ENCODE assay signal across 8 mouse cellular contexts in the genomic region with DNA sequence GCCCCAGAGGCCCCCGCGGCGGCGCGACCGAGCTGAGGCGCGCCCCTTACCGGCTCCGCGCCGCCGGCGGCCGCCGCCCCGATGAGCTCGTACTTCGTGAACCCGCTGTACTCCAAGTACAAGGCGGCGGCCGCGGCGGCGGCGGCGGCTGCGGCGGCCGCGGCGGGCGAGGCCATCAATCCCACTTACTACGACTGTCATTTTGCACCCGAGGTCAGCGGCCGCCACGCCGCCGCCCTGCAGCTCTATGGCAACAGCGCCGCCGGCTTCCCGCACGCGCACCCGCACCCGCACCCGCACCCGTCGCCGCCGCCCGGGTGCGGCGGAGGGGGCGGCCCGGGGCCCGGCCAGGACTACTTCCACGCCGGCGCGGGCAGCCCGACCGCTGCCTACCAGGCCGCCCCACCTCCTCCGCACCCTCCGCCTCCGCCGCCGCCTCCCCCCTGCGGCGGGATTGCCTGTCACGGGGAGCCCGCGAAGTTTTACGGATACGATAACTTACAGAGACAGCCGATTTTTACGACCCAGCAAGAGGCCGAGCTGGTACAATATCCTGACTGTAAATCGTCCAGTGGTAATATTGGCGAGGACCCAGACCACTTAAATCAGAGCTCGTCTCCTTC. TPM values are rescaled to one million over a fixed set of nuclear protein-coding genes. Genes with fewer than 3 reads are reported as not detected.
DNase-seq lines count a peak whose midpoint lies in the region; ATAC-seq and TF ChIP-seq lines count a peak whose summit lies in the region.

No protein-coding gene starts in this region.

- H3K4me2 ChIP-seq in heart, embryonic 11.5 days = peak overlapping the region; percentile 80
- peak overlapping the region; percentile 46 for H3K4me2 ChIP-seq in hindbrain, embryonic 14.5 days (replicated peaks)
- H3K4me2 ChIP-seq in liver, embryonic 12.5 days = peak overlapping the region; percentile 59

- no peaks in the 10 kb centered on the region for H3K9me3 ChIP-seq in heart, embryonic 11.5 days (replicated peaks; ENCODE audit: control insufficient read depth, low read length)
- no peaks in the 10 kb centered on the region for H3K9me3 ChIP-seq in hindbrain, embryonic 14.5 days (ENCODE audit: control insufficient read depth, low read length)
- no peaks in the 10 kb centered on the region for H3K9me3 ChIP-seq in liver, embryonic 12.5 days (replicated peaks)

- TF ChIP-seq POLR2A in testis, adult 2 months (IDR thresholded peaks at IDR 0.05; ENCODE audit: control insufficient read depth, low read depth, low read length) = peak; percentile 22; the same call in 1 of the 2 replicates
- TF ChIP-seq POLR2A in thymus, adult 2 months (IDR thresholded peaks at IDR 0.05; ENCODE audit: control insufficient read depth, extremely low read depth, insufficient read depth, low read length, poor library complexity) = no peak

- H3K9ac ChIP-seq in heart, embryonic 11.5 days (ENCODE audit: low read depth, low read length) = peak overlapping the region; percentile 5; the same call in 1 of the 2 replicates
- H3K9ac ChIP-seq in hindbrain, embryonic 14.5 days = no peak overlapping the region
- H3K9ac ChIP-seq in liver, embryonic 12.5 days = no peak overlapping the region

- peak overlapping the region; percentile 49 for H3K4me3 ChIP-seq in heart, embryonic 11.5 days (ENCODE audit: low read depth, low read length)
- peak overlapping the region; percentile 29 for H3K4me3 ChIP-seq in hindbrain, embryonic 14.5 days (replicated peaks; ENCODE audit: low read length)
- peak overlapping the region; percentile 47 for H3K4me3 ChIP-seq in liver, embryonic 12.5 days
- peak overlapping the region; percentile 74 for H3K4me3 ChIP-seq in testis, adult 2 months (ENCODE audit: control insufficient read depth, low read depth, low read length)
- no peak overlapping the region for H3K4me3 ChIP-seq in thymus, adult 2 months (ENCODE audit: control insufficient read depth, insufficient read depth, low read length)

- peaks cover 94% of the 10 kb centered on the region for H3K27me3 ChIP-seq in heart, embryonic 11.5 days (ENCODE audit: control insufficient read depth, insufficient read depth, low read length)
- peaks cover 92% of the 10 kb centered on the region for H3K27me3 ChIP-seq in hindbrain, embryonic 14.5 days (ENCODE audit: control insufficient read depth, insufficient read depth, low read length)
- H3K27me3 ChIP-seq in liver, embryonic 12.5 days (replicated peaks) = peaks cover 99% of the 10 kb centered on the region
- H3K27me3 ChIP-seq in testis, adult 2 months (ENCODE audit: control insufficient read depth, insufficient read depth, low read length) = no peaks in the 10 kb centered on the region
- H3K27me3 ChIP-seq in thymus, adult 2 months (ENCODE audit: control insufficient read depth, insufficient read depth, low read length) = peaks cover 19% of the 10 kb centered on the region

- no peak for DNase-seq in heart, postnatal 36 days
- peak; percentile 78 for DNase-seq in adrenal gland, postnatal 10 days
- DNase-seq in hindbrain, embryonic 14.5 days (ENCODE audit: low spot score) = no peak
- no peak for DNase-seq in layer of hippocampus, adult 18-20 months (ENCODE audit: low spot score in 2 of 2)
- no peak for DNase-seq in thymus, adult 2 months

- intact Hi-C loops in heart, postnatal 36 days (cut with DNase I) = loop anchor here (10.0 kb wide), 2 partner anchors 539 to 1079 kb away; no protein-coding TSS in a partner anchor

- peak; percentile 35; the same call in 1 of the 2 replicates for ATAC-seq in heart, embryonic 11.5 days (replicated peaks; ENCODE audit: insufficient number of reproducible peaks, low FRiP score, low TSS enrichment)
- no peak for ATAC-seq in hindbrain, embryonic 14.5 days (ENCODE audit: low FRiP score)
- ATAC-seq in liver, embryonic 12.5 days = no peak

- under 1% methylated on average over 55 of the region's 85 CpGs for WGBS in heart, embryonic 11.5 days (ENCODE audit: insufficient replicate concordance)
- WGBS in hindbrain, embryonic 14.5 days = 0% methylated on average over 56 of the region's 85 CpGs
- 1% methylated on average over 71 of the region's 85 CpGs for WGBS in liver, embryonic 12.5 days (ENCODE audit: insufficient replicate concordance)
- under 1% methylated on average over 84 of the region's 85 CpGs for WGBS in thymus, adult 2 months

- no peaks in the 10 kb centered on the region for H3K36me3 ChIP-seq in heart, embryonic 11.5 days (ENCODE audit: control insufficient read depth, insufficient read depth, low read length)
- no peaks in the 10 kb centered on the region for H3K36me3 ChIP-seq in hindbrain, embryonic 14.5 days (replicated peaks; ENCODE audit: control insufficient read depth, insufficient read depth)
- no peaks in the 10 kb centered on the region for H3K36me3 ChIP-seq in liver, embryonic 12.5 days
- H3K36me3 ChIP-seq in testis, adult 2 months (ENCODE audit: control insufficient read depth, insufficient read depth, low read length) = no peaks in the 10 kb centered on the region; the same call in 1 of the 2 replicates
- H3K36me3 ChIP-seq in thymus, adult 2 months (ENCODE audit: control insufficient read depth, insufficient read depth, low read length) = no peaks in the 10 kb centered on the region

- no peak for TF ChIP-seq CTCF in testis, adult 2 months (IDR thresholded peaks at IDR 0.05; ENCODE audit: control insufficient read depth, insufficient read depth, insufficient replicate concordance, low read depth, low read length)
- TF ChIP-seq CTCF in thymus, adult 2 months (IDR thresholded peaks at IDR 0.05; ENCODE audit: borderline replicate concordance, control insufficient read depth, extremely low read depth, insufficient read depth, low read length, poor library complexity) = no peak

- H3K4me1 ChIP-seq in heart, embryonic 11.5 days (ENCODE audit: control insufficient read depth, insufficient read depth, low read length) = peaks cover 3% of the 10 kb centered on the region
- no peaks in the 10 kb centered on the region for H3K4me1 ChIP-seq in hindbrain, embryonic 14.5 days (replicated peaks; ENCODE audit: control insufficient read depth, insufficient read depth, low read length)
- peaks cover 13% of the 10 kb centered on the region for H3K4me1 ChIP-seq in liver, embryonic 12.5 days
- peaks cover 13% of the 10 kb centered on the region for H3K4me1 ChIP-seq in testis, adult 2 months (ENCODE audit: control insufficient read depth, insufficient read depth, low read length)
- H3K4me1 ChIP-seq in thymus, adult 2 months (replicated peaks; ENCODE audit: control insufficient read depth, insufficient read depth, low read length) = peaks cover 11% of the 10 kb centered on the region

- H3K27ac ChIP-seq in heart, embryonic 11.5 days (ENCODE audit: low read depth, low read length) = no peak overlapping the region
- H3K27ac ChIP-seq in hindbrain, embryonic 14.5 days = no peak overlapping the region
- no peak overlapping the region for H3K27ac ChIP-seq in liver, embryonic 12.5 days
- H3K27ac ChIP-seq in testis, adult 2 months (ENCODE audit: control insufficient read depth, insufficient read depth, low read depth, low read length) = peak overlapping the region; percentile 26
- H3K27ac ChIP-seq in thymus, adult 2 months (ENCODE audit: control insufficient read depth, insufficient read depth, low read length) = no peak overlapping the region

RNA-seq across cellular contexts. Expression of a gene that starts 1.2 kb away (rescaled TPM):
- polyA plus RNA-seq in heart, embryonic 11.5 days (2014; fragmentation: Nextera tagmentation; extraction: Ambion mirVana) = 0.27 and 0.30 TPM in 2 replicates
- total RNA-seq in heart, postnatal 36 days (2021) = 1 to 10 TPM; 1.1 to 1.3 TPM
- total RNA-seq in adrenal gland, postnatal 10 days (2021) = 10 to 100 TPM; 25.0 to 26.2 TPM
- 2.1 and 3.3 TPM in 2 replicates for polyA plus RNA-seq in hindbrain, embryonic 14.5 days (2014; fragmentation: Nextera tagmentation; extraction: Ambion mirVana)
- 0.11 and 0.14 TPM in 2 replicates for polyA plus RNA-seq in liver, embryonic 12.5 days (2016; fragmentation: Nextera tagmentation; extraction: Ambion mirVana)
- polyA plus RNA-seq in testis, adult 2 months (2012; rRNA removed) = 23.1 and 23.6 TPM in 2 replicates
- not detected for total RNA-seq in layer of hippocampus, adult 18-20 months (2021)
- polyA plus RNA-seq in thymus, adult 2 months (2012; rRNA removed) = 1.1 and 1.2 TPM in 2 replicates

RNA-seq across cellular contexts. Expression of a gene that starts 6.1 kb away (rescaled TPM):
- polyA plus RNA-seq in heart, embryonic 11.5 days (2014; fragmentation: Nextera tagmentation; extraction: Ambion mirVana) = 2.0 and 3.1 TPM in 2 replicates
- total RNA-seq in heart, postnatal 36 days (2021) = not detected
- under 1 TPM; 0.33 to 0.42 TPM for total RNA-seq in adrenal gland, postnatal 10 days (2021)
- 44.9 and 55.1 TPM in 2 replicates for polyA plus RNA-seq in hindbrain, embryonic 14.5 days (2014; fragmentation: Nextera tagmentation; extraction: Ambion mirVana)
- 0.18 and 0.30 TPM in 2 replicates for polyA plus RNA-seq in liver, embryonic 12.5 days (2016; fragmentation: Nextera tagmentation; extraction: Ambion mirVana)
- polyA plus RNA-seq in testis, adult 2 months (2012; rRNA removed) = 0.48 and 1.4 TPM in 2 replicates
- total RNA-seq in layer of hippocampus, adult 18-20 months (2021) = not detected
- 0.54 and 0.59 TPM in 2 replicates for polyA plus RNA-seq in thymus, adult 2 months (2012; rRNA removed)

RNA-seq across cellular contexts. Expression of a gene that starts 6.2 kb away (rescaled TPM):
- polyA plus RNA-seq in heart, embryonic 11.5 days (2014; fragmentation: Nextera tagmentation; extraction: Ambion mirVana) = not detected in 2 replicates
- total RNA-seq in heart, postnatal 36 days (2021) = under 1 TPM; 0.19 to 0.28 TPM
- total RNA-seq in adrenal gland, postnatal 10 days (2021) = 10 to 100 TPM in 1 of 2 experiments, 1 to 10 TPM in 1; 7.0 to 18.8 TPM
- 3.1 and 4.3 TPM in 2 replicates for polyA plus RNA-seq in hindbrain, embryonic 14.5 days (2014; fragmentation: Nextera tagmentation; extraction: Ambion mirVana)
- polyA plus RNA-seq in liver, embryonic 12.5 days (2016; fragmentation: Nextera tagmentation; extraction: Ambion mirVana) = not detected in 2 replicates
- 3.3 and 5.3 TPM in 2 replicates for polyA plus RNA-seq in testis, adult 2 months (2012; rRNA removed)
- total RNA-seq in layer of hippocampus, adult 18-20 months (2021) = not detected
- polyA plus RNA-seq in thymus, adult 2 months (2012; rRNA removed) = 2.1 and 2.3 TPM in 2 replicates

RNA-seq across cellular contexts. Expression of a gene that starts 8.1 kb away (rescaled TPM):
- polyA plus RNA-seq in heart, embryonic 11.5 days (2014; fragmentation: Nextera tagmentation; extraction: Ambion mirVana) = 0.13 TPM in 1 of 2 replicates, not detected in the other
- under 1 TPM; 0.36 to 0.41 TPM for total RNA-seq in heart, postnatal 36 days (2021)
- total RNA-seq in adrenal gland, postnatal 10 days (2021) = 1 to 10 TPM; 4.6 TPM
- polyA plus RNA-seq in hindbrain, embryonic 14.5 days (2014; fragmentation: Nextera tagmentation; extraction: Ambion mirVana) = 0.09 TPM in 1 of 2 replicates, not detected in the other
- polyA plus RNA-seq in liver, embryonic 12.5 days (2016; fragmentation: Nextera tagmentation; extraction: Ambion mirVana) = 0.06 TPM in 1 of 2 replicates, not detected in the other
- 1.8 and 2.0 TPM in 2 replicates for polyA plus RNA-seq in testis, adult 2 months (2012; rRNA removed)
- not detected for total RNA-seq in layer of hippocampus, adult 18-20 months (2021)
- polyA plus RNA-seq in thymus, adult 2 months (2012; rRNA removed) = 0.31 and 0.41 TPM in 2 replicates

RNA-seq across cellular contexts. Expression of a gene that starts 13.9 kb away (rescaled TPM):
- 0.11 TPM in 1 of 2 replicates, not detected in the other for polyA plus RNA-seq in heart, embryonic 11.5 days (2014; fragmentation: Nextera tagmentation; extraction: Ambion mirVana)
- total RNA-seq in heart, postnatal 36 days (2021) = under 1 TPM in 1 of 2 experiments, not detected in 1; 0.22 TPM
- under 1 TPM; 0.15 to 0.27 TPM for total RNA-seq in adrenal gland, postnatal 10 days (2021)
- polyA plus RNA-seq in hindbrain, embryonic 14.5 days (2014; fragmentation: Nextera tagmentation; extraction: Ambion mirVana) = not detected in 2 replicates
- not detected in 2 replicates for polyA plus RNA-seq in liver, embryonic 12.5 days (2016; fragmentation: Nextera tagmentation; extraction: Ambion mirVana)
- polyA plus RNA-seq in testis, adult 2 months (2012; rRNA removed) = 0.73 and 0.81 TPM in 2 replicates
- not detected for total RNA-seq in layer of hippocampus, adult 18-20 months (2021)
- not detected in 2 replicates for polyA plus RNA-seq in thymus, adult 2 months (2012; rRNA removed)

Comparison
In these comparisons a context has a peak if more than half of its experiments do, and no peak if none do; other contexts are left out.
1. RNA of a gene that starts 6.1 kb away (polyA plus RNA-seq): 44.9 to 55.1 TPM in hindbrain, embryonic 14.5 days; 2.0 to 3.1 TPM in heart, embryonic 11.5 days, 0.54 to 0.59 TPM in thymus, adult 2 months, 0.48 to 1.4 TPM in testis, adult 2 months and 0.18 to 0.30 TPM in liver, embryonic 12.5 days; every median in the first group is over 10 times any median in the second.
2. Peak in every context shown above with its lines, with median percentiles within 50 percentile points of each other: H3K4me2 ChIP-seq.